In the genomic region with DNA sequence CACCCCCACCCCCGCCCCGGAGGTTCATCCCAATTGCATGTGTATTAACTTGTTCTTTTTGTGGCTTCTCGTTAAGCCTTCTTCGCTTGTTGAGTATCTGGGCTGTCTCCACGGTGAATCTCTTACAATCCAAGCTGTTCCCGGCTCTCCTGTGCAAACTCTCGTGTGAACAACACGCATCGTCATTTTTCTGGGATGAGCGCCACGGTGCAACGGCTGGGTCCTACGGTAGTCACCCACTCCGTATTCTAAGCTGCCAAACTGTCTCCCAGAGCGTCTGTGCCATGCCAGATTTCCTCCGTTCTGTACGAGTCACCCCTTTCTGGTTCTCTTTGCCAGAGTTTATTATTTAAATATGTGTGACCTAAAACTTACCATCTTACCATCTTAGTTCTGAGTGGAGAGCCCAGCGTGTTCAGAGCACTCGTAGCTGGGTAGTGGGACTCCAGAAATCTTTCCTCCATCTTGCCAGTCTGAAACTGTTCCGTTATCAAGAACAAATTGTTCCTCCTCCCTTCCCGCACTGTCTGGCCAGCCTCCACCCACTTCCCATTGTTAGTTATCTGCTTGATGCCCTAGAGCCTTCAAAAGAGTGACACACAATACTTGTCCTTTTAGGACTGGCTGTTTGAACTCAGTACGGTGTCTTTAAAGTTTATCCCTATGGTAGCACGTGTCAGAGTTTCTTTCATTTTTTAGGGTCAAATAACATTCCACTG, we compare ENCODE assay signal across 8 mouse cellular contexts.
DNase-seq lines count a peak whose midpoint lies in the region; ATAC-seq lines count a peak whose summit lies in the region.

No protein-coding gene starts in this region.

- H3K36me3 ChIP-seq in forebrain, embryonic 13.5 days (ENCODE audit: poor library complexity, severe bottlenecking): no peaks in the 10 kb centered on the region
- H3K36me3 ChIP-seq in forebrain, embryonic 12.5 days (replicated peaks): no peaks in the 10 kb centered on the region

- no peaks in the 10 kb centered on the region for H3K27me3 ChIP-seq in forebrain, embryonic 13.5 days
- no peaks in the 10 kb centered on the region for H3K27me3 ChIP-seq in forebrain, embryonic 12.5 days

- WGBS in forebrain, embryonic 13.5 days: 80% methylated on average over 23 of the region's 23 CpGs
- 86% methylated on average over 23 of the region's 23 CpGs for WGBS in forebrain, embryonic 12.5 days

- no peak overlapping the region for H3K9ac ChIP-seq in forebrain, embryonic 13.5 days
- H3K9ac ChIP-seq in forebrain, embryonic 12.5 days: no peak overlapping the region

- no peak overlapping the region for H3K4me3 ChIP-seq in forebrain, embryonic 13.5 days
- no peak overlapping the region for H3K4me3 ChIP-seq in forebrain, embryonic 12.5 days (replicated peaks)

- ATAC-seq in forebrain, embryonic 13.5 days: peak; percentile 79; the same call in 1 of the 2 replicates
- no peak for ATAC-seq in forebrain, embryonic 12.5 days (ENCODE audit: low FRiP score)
- ATAC-seq in erythroid progenitor cell, adult 5-6 weeks (replicated peaks; ENCODE audit: low FRiP score, poor library complexity, severe bottlenecking): no peak
- ATAC-seq in granulocyte monocyte progenitor cell, adult 5-6 weeks (replicated peaks; ENCODE audit: poor library complexity, severe bottlenecking): no peak

- peak; percentile 94 for DNase-seq in brain, adult 2 months (ENCODE audit: low read depth, low spot score)
- peak; percentile 83 to 84 for DNase-seq in layer of hippocampus, postnatal 10 days (ENCODE audit: low spot score in 2 of 2)
- DNase-seq in lung, postnatal 4 days: peak; percentile 71 to 88
- no peak for DNase-seq in embryo, embryonic 10.5 days (ENCODE audit: low spot score)

- no peak overlapping the region for H3K4me2 ChIP-seq in forebrain, embryonic 13.5 days
- H3K4me2 ChIP-seq in forebrain, embryonic 12.5 days: no peak overlapping the region

- H3K9me3 ChIP-seq in forebrain, embryonic 13.5 days (replicated peaks): no peaks in the 10 kb centered on the region
- H3K9me3 ChIP-seq in forebrain, embryonic 12.5 days: no peaks in the 10 kb centered on the region

- H3K4me1 ChIP-seq in forebrain, embryonic 13.5 days: no peaks in the 10 kb centered on the region
- H3K4me1 ChIP-seq in forebrain, embryonic 12.5 days: no peaks in the 10 kb centered on the region

- no peak overlapping the region for H3K27ac ChIP-seq in forebrain, embryonic 13.5 days
- no peak overlapping the region for H3K27ac ChIP-seq in forebrain, embryonic 12.5 days
